Mouse (Mus musculus) forebrain, embryonic 12.5 days (tissue): Measurements from ENCODE around the gene St5. TPM values are rescaled to one million over a fixed set of nuclear protein-coding genes. Genes with fewer than 3 reads are reported as not detected.

Source experiments
- ATAC-seq: fragments of 200-750 bp; cut with Nextera tagmentation; 2 replicates; pipeline ENCODE4 v1.8.0; 2017; ENCODE audit warnings: moderate TSS enrichment; ENCODE audit not compliant: low FRiP score
- H3K27ac ChIP-seq: fragments of 300-500 bp; sonication (generic); 2 replicates; pipeline ENCODE4 v1.5.1; 2016; ENCODE audit warnings: mild to moderate bottlenecking
- H3K27me3 ChIP-seq: fragments of 300-500 bp; sonication (generic); 2 replicates; pipeline ENCODE4 v1.6.1; 2016; ENCODE audit warnings: mild to moderate bottlenecking
- H3K36me3 ChIP-seq: fragments of 300-500 bp; sonication (generic); replicated peaks from 2 replicates; pipeline ENCODE4 v1.6.1; 2016; ENCODE audit warnings: mild to moderate bottlenecking
- H3K4me1 ChIP-seq: fragments of 300-500 bp; sonication (generic); 2 replicates; pipeline ENCODE4 v1.6.1; 2016
- H3K4me2 ChIP-seq: fragments of 300-500 bp; sonication (generic); 2 replicates; pipeline ENCODE4 v1.6.1; 2016; ENCODE audit warnings: mild to moderate bottlenecking, moderate library complexity
- H3K4me3 ChIP-seq: fragments of 300-500 bp; sonication (generic); replicated peaks from 2 replicates; pipeline ENCODE4 v1.5.1; 2016; ENCODE audit warnings: mild to moderate bottlenecking
- H3K9ac ChIP-seq: fragments of 300-500 bp; sonication (generic); 2 replicates; pipeline ENCODE4 v1.6.1; 2016; ENCODE audit warnings: mild to moderate bottlenecking
- H3K9me3 ChIP-seq: fragments of 300-500 bp; sonication (generic); 2 replicates; pipeline ENCODE4 v1.6.1; 2016
- WGBS: fragments of 180-500 bp; shearing (Covaris S2); methylation state at CpG from one replicate; pipeline ENCODE4 v1.1.7; 2016; 5-methylcytosine and 5-hydroxymethylcytosine counted together
- polyA plus RNA-seq: library from polyadenylated mRNA; unstranded; fragments of >200 nt; fragmentation: Nextera tagmentation; extraction: Ambion mirVana; gene quantifications from 2 replicates; pipeline ENCODE4 v1.2.1, GENCODE M21; 2016

Gene St5
- polyA plus RNA-seq, 1 experiment from 2014 or later: 26.0 TPM

DNA sequence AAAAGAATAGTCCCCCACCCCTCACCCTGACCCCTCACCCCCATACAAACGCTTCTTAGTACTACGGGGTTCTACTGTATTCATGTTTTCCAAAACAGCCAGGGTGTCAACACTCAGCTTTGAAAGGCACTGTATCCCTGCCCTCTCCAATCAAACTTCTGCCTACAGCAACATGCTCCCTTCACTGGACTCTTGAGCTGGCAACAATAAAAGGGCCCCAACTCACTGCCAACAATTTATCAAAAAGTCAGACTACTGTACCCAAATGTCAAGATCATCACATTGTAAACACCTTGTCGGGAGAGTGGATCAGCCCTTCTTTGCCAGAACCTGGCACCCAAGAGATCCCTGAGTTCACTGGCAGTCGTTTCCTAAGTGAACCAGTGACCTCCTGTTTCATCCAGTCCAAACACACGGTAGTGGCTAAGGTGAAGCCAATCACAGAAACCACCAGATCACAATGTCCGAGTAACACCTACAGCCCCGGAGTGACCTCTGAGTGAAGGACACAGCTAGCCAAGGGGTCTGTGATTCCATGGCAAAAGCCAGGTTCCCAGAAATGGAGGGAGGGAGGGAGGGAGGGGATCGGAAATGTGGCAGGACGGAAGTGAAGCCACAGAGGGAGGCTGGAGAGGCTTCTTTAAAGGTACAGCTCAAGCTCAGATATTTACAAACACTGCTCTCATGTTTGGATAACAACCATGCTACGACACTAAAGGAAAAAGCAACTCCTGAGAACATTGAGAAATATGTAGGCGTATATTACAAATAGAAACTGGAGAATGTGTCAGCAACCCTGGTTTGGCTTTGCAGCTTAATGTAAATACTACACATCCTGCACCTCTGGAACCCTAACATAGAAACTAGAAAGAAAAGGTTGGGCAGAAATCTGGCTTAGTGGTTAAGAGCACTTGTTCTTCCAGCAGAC, 136.3 kb downstream of the St5 start:
- Histone ChIP-seq H3K4me1 (0 out of 2 replicates have a peak, but pooled peaks cover 4% of the 10 kb centered on the region), H3K36me3 (0 out of 2 replicates have a peak, but pooled peaks cover 3% of the 10 kb centered on the region), H3K4me2 (no peak overlapping the region), H3K9me3 (no peaks in the 10 kb centered on the region), H3K9ac (no peak overlapping the region), H3K4me3 (no peak overlapping the region), H3K27ac (no peak overlapping the region), H3K27me3 (no peaks in the 10 kb centered on the region)
- no peak for ATAC-seq
- 86% methylated on average over 11 of the region's 11 CpGs for WGBS

DNA sequence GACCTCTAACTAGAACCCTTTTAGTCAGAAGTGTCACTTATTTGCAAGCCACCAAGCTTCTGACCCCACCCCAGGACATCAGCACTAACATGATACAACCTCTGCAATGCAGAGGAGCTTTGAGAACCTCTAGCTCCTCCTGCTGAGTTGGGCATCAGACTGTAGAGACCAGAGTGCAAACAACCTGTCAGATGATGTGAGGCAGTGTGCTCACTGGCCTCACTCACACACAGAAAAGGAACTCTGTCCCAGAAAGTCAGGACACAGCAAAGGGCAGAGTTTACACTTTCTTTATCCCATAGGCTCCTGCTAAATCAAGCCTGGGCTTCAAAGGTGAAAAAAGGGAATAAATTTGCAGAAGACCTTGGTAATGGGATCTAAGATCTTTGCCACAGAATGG, 137.1 kb downstream of the St5 start:
- no peak for ATAC-seq
- Histone ChIP-seq H3K9me3 (no peaks in the 10 kb centered on the region), H3K27ac (no peak overlapping the region), H3K27me3 (no peaks in the 10 kb centered on the region), H3K9ac (no peak overlapping the region), H3K4me2 (no peak overlapping the region), H3K4me3 (no peak overlapping the region), H3K4me1 (0 out of 2 replicates have a peak, but pooled peaks cover 4% of the 10 kb centered on the region), H3K36me3 (0 out of 2 replicates have a peak, but pooled peaks cover 3% of the 10 kb centered on the region)

DNA sequence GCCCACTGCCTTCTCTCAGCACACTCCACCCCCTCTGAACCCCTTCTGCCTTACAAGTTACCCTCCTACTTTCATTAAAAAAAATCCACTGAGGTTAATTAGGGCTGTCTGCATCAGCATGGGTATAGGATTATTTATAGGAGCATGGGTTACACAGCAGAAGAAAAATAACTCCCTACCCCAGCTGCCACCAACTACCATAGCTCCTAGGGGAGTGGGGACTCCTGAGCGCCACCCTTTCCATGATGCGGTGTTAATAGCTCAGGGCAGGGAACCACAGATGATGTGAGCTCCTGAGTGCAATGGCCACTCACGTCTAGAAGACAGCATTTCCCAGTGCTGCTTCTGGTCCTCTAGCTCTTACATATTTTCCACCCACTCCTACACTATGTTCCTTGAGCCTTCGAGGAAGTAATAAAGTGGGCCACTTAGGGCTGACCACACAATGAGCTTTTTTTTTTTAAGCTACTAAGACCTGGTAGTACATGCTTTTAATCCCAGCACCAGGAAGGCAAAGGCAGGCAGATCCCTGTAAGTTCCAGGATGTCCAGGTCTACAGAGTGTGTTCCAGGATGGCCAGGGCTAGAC, 139.5 kb downstream of the St5 start:
- Histone ChIP-seq H3K27ac (no peak overlapping the region), H3K9ac (no peak overlapping the region), H3K4me2 (no peak overlapping the region), H3K4me1 (peaks cover 9% of the 10 kb centered on the region; the same call in 1 of the 2 replicates), H3K27me3 (no peaks in the 10 kb centered on the region), H3K4me3 (no peak overlapping the region), H3K9me3 (no peaks in the 10 kb centered on the region), H3K36me3 (0 out of 2 replicates have a peak, but pooled peaks cover 3% of the 10 kb centered on the region)
- 80% methylated on average over 4 of the region's 4 CpGs for WGBS
- ATAC-seq: no peak

DNA sequence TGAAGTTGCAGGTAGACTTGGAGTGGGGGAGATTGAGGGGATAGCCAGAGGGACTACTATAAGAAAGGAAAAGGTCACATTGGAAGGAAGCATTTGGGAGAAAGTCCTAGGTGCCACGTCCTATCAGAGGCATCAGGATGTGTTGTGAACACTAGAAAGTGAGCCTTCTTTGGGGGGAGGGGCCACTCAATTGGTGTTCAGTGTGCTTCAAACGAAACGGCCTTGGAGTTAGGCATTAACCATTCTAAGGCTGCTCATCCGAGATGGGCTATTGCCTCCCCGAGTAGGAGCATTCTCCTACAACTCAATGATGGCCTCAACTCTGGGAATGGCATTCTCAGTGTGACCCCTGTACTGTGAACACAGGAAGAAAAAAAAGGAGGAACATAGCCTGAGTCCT, 140.7 kb downstream of the St5 start:
- H3K9me3 ChIP-seq: no peaks in the 10 kb centered on the region
- no peak overlapping the region for H3K4me2 ChIP-seq
- no peak overlapping the region for H3K27ac ChIP-seq
- 0 out of 2 replicates have a peak, but pooled peaks cover 3% of the 10 kb centered on the region for H3K36me3 ChIP-seq
- H3K27me3 ChIP-seq: no peaks in the 10 kb centered on the region
- no peak overlapping the region for H3K4me3 ChIP-seq
- no peak overlapping the region for H3K9ac ChIP-seq
- 73% methylated on average over 5 of the region's 5 CpGs for WGBS
- no peak for ATAC-seq
- H3K4me1 ChIP-seq: peaks cover 9% of the 10 kb centered on the region; the same call in 1 of the 2 replicates

DNA sequence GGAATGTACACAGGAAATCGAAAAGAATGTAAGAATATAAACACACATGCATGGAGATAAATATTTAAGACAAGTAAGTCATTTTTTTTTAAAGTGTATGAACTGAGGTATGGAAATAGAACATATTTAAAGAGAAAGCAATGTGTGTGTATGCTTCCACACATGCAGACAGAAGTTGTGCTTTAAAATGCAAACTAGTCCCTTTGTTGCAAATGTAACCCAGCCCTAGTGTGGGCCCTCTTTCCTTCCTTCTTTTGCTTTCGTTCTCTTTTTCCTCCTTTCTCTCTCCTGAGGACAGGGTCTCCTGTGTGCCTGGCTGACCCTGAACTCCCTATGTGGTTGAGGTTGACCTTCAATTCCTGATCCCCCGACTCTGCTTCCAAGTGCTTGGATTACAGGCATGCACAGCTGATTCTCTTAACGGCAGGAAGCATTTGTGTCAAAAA, 141.2 kb downstream of the St5 start:
- no peak for ATAC-seq
- Histone ChIP-seq H3K9me3 (no peaks in the 10 kb centered on the region), H3K4me1 (peaks cover 9% of the 10 kb centered on the region; the same call in 1 of the 2 replicates), H3K4me3 (no peak overlapping the region), H3K27ac (no peak overlapping the region), H3K4me2 (no peak overlapping the region), H3K27me3 (no peaks in the 10 kb centered on the region), H3K9ac (no peak overlapping the region), H3K36me3 (0 out of 2 replicates have a peak, but pooled peaks cover 3% of the 10 kb centered on the region)
- WGBS: 74% methylated on average over 4 of the region's 4 CpGs

DNA sequence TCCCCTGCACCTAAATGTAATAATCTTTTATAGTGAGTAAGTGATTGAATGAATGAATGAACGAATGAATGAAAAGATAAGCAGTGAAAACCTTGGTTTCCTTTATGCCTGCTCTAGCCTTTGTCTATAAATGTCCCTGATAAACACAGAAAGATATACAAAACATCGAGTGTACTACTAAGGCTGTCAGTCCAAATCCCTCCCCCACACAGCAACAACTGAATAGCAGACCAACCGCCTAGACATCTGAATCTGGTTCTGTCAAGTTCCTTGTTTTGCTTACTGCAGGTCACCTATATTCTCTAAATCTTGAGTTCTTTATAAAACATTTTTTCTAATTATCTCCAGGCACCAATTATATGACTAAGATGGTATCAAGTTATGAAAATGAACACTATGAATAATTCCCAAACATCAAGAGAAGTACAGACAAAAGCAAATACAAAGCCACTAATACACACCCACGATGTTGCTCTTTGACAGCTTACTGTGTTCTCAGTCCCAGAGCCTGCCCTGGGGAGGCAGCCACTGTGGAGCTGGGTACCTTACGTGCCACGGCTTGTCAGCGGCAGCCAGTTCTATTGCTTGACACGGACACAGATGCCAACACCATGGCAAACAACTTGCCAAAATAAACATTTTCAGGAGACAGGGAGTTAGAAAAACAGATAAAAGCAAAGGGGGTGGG, 141.8 kb downstream of the St5 start:
- Histone ChIP-seq H3K27me3 (no peaks in the 10 kb centered on the region), H3K4me3 (no peak overlapping the region), H3K9ac (no peak overlapping the region), H3K4me1 (peaks cover 9% of the 10 kb centered on the region; the same call in 1 of the 2 replicates), H3K9me3 (no peaks in the 10 kb centered on the region), H3K27ac (no peak overlapping the region), H3K36me3 (0 out of 2 replicates have a peak, but pooled peaks cover 3% of the 10 kb centered on the region), H3K4me2 (no peak overlapping the region)
- ATAC-seq: no peak
- WGBS: 77% methylated on average over 8 of the region's 8 CpGs

DNA sequence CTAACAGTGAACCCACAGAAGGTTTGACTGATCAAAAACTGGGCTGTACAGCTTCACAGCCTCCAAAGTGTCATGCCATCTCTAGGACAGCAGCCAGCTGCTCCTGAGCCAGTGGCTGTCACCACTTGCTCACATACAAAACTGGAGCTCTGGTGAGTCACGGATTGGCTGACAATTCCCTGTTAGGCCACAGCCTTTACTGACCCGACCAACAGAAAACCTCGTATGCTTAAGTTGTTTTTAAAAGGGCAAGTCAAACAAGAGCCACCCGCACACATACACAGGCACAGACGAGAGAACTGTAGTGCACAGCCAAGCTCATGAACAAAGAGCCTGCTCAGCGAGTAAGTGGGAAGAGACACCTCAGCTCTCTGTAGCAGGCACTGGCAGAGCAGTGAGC, 143.9 kb downstream of the St5 start:
- 43% methylated on average over 6 of the region's 6 CpGs for WGBS
- no peak overlapping the region for H3K9ac ChIP-seq

DNA sequence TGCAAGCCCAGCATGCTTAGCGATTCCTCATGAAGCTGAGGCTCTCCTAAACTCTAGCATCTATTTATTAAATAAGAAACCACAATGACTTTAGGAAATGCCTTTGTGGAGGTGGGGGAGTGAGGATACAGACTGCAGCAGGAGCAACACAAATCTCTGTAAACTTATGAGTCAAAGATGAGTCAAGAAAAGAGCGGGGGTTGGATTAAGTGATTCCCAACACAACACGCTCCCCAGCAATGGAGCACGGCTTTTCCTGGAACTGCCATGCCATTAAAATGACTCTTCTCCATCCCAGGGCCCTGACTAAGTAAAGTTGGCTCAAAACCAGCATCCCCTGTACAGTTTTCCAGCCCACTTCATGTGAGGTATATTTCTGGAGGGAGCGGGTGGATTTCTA, 156.7 kb downstream of the St5 start:
- WGBS: 94% methylated on average over 5 of the region's 5 CpGs
- no peaks in the 10 kb centered on the region for H3K9me3 ChIP-seq
- H3K27me3 ChIP-seq: no peaks in the 10 kb centered on the region
- H3K27ac ChIP-seq: no peak overlapping the region
- no peaks in the 10 kb centered on the region for H3K4me1 ChIP-seq
- ATAC-seq: no peak
- H3K9ac ChIP-seq: no peak overlapping the region
- no peak overlapping the region for H3K4me2 ChIP-seq
- no peak overlapping the region for H3K4me3 ChIP-seq
- peaks cover 5% of the 10 kb centered on the region for H3K36me3 ChIP-seq

More for the DNA sequence above, 143.9 kb downstream of the St5 start:
- no peaks in the 10 kb centered on the region for H3K9me3 ChIP-seq
- no peak overlapping the region for H3K27ac ChIP-seq
- no peak overlapping the region for H3K4me3 ChIP-seq
- ATAC-seq: no peak
- no peaks in the 10 kb centered on the region for H3K36me3 ChIP-seq
- H3K4me1 ChIP-seq: peaks cover 9% of the 10 kb centered on the region; the same call in 1 of the 2 replicates
- H3K4me2 ChIP-seq: no peak overlapping the region
- H3K27me3 ChIP-seq: no peaks in the 10 kb centered on the region

DNA sequence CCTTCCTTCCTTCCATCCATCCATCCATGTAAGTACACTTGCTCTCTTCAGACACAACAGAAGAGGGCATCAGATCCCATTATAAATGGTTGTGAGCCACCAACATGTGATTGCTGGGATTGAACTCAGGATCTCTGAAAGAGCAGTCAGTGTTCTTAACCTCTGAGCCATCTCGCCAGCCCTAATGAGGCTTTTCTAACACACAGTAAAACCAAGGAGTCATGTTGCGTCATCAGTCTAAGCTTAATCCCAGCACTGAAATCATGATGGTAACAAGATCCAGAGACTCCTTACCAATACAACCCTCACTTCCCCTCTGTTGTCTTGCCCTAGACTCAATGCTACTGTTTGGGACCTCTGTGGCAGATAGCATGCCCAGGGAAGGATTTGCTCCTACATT, 157.2 kb downstream of the St5 start:
- no peaks in the 10 kb centered on the region for H3K4me1 ChIP-seq
- WGBS: 77% methylated on average over 2 of the region's 2 CpGs
- H3K4me2 ChIP-seq: no peak overlapping the region
- ATAC-seq: no peak
- no peak overlapping the region for H3K27ac ChIP-seq
- H3K27me3 ChIP-seq: no peaks in the 10 kb centered on the region
- H3K36me3 ChIP-seq: peaks cover 5% of the 10 kb centered on the region
- H3K9ac ChIP-seq: no peak overlapping the region
- H3K9me3 ChIP-seq: no peaks in the 10 kb centered on the region
- H3K4me3 ChIP-seq: no peak overlapping the region

DNA sequence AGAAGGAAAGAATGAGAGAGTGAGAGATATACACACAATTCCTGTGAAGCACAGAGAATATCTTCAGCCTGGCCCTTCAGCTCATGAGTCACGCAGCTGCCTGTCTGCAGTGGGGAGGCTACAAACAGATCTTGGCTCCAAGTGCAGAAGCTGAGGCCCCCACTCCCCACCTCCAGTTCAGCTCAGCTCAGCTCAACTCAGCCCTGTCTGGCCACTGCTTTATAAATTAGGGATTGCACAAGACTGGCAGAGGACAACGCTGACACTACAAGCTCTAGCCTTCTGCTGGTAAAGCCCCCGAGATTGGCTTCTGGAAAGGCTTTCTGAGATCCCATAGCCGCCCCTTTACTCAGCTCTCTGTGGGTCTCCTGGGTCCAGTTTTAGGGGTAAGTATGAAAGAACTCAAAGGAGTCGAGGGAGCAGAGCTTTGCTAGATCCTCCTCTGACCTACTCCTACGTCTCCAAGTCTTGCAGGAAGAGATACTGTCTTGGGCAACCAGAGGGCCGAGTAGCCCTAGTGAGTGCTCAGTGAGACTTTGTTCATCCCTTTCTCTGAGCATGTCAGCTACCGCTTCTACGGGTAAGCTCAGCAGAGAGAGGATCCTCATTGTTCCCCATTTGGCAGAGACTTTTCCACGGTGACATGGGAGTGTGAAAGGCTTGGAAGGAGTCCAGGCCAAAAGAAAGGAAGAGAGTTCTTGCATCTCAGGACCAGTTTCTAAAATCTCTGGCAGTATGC, 158.0 kb downstream of the St5 start:
- H3K4me3 ChIP-seq: no peak overlapping the region
- H3K4me1 ChIP-seq: no peaks in the 10 kb centered on the region
- no peak for ATAC-seq
- H3K4me2 ChIP-seq: no peak overlapping the region
- H3K9ac ChIP-seq: no peak overlapping the region
- no peaks in the 10 kb centered on the region for H3K27me3 ChIP-seq
- H3K27ac ChIP-seq: no peak overlapping the region
- WGBS: 81% methylated on average over 10 of the region's 10 CpGs
- peaks cover 5% of the 10 kb centered on the region for H3K36me3 ChIP-seq
- H3K9me3 ChIP-seq: no peaks in the 10 kb centered on the region

DNA sequence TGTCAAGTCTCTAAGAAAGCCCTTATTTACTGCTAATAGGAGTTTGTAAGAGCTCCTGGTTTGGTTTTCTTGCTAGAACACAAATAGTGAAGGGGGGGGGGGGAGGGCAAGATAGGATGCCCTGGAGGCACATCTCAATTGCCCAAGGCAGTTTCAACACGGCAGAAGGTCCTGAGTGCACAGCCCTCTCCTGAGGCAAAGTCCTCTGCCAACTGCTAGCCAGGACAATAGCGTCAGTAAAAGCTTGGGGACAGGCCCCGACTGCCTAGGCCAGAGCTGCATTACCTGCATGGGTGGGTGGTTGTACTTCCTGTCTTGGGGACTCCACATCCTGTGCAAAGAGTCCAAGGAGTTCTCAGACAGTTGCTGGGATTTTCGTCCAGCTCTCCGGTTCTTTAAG, 158.6 kb downstream of the St5 start:
- no peak for ATAC-seq
- H3K36me3 ChIP-seq: peaks cover 9% of the 10 kb centered on the region
- no peak overlapping the region for H3K4me3 ChIP-seq
- WGBS: 76% methylated on average over 5 of the region's 5 CpGs
- H3K4me2 ChIP-seq: no peak overlapping the region
- H3K27ac ChIP-seq: no peak overlapping the region
- no peaks in the 10 kb centered on the region for H3K27me3 ChIP-seq
- H3K4me1 ChIP-seq: no peaks in the 10 kb centered on the region
- H3K9me3 ChIP-seq: no peaks in the 10 kb centered on the region
- no peak overlapping the region for H3K9ac ChIP-seq

DNA sequence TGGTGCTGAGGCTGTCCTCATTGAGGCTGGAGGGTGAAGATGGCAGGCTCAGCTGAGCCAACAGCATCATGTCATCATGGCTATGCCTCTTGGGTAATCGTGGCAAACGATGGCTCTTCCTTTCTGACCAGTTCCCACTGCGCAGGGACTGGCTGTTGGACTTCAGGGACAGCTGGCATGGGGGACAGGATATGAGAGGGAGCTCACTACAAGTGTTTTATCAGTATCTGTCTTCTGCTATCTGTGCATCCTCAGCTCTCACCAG, 161.1 kb downstream of the St5 start:
- Histone ChIP-seq H3K4me2 (no peak overlapping the region), H3K4me3 (no peak overlapping the region), H3K9me3 (no peaks in the 10 kb centered on the region), H3K36me3 (peaks cover 9% of the 10 kb centered on the region), H3K4me1 (no peaks in the 10 kb centered on the region), H3K27me3 (no peaks in the 10 kb centered on the region), H3K27ac (no peak overlapping the region), H3K9ac (no peak overlapping the region)
- ATAC-seq: no peak
- 93% methylated on average over 3 of the region's 3 CpGs for WGBS
